Mouse (Mus musculus): Measurements from ENCODE around the gene Mrpl38. TPM values are rescaled to one million over a fixed set of nuclear protein-coding genes. Genes with fewer than 3 reads are reported as not detected.

Mrpl38 gene
- total and polyA plus RNA-seq, 2 experiments from 2014 or later: 56.7 to 63.6 TPM

DNA sequence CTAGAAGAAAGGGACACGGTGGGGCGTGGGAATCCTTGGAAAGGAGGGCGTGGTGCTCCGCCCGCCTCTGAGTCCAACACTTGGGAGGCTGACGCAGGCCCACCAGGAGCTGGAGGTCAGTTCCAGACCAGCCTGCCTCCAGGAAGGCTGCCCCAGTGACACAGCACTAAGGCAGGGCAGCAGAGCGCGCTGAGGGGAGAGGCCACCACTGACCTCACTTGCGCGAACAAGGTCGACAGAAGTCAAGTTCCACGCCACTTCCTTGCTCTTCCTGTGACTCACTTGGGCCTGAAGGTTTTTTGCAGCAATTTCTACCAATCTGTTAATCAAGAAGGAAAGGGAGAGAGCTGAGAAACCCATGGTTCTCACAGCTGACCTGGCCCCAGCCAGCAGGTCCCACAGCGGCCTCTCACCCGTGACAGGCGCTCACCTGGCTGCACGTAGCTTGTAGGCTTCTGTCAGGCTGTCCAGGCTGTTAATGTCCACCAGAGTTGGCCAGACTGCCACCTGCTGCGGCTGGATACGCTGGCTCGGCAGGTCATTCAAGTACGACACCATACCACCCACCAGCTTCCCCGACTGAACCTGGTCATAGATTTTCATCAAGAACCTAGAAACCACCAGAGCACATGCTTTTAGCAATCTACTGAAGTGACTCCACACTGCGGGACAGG lies 36.2 kb upstream of the Mrpl38 start:
- H3K27me3 ChIP-seq (ENCODE audit: insufficient read depth, low read length): no peaks in the 10 kb centered on the region
- no peak overlapping the region for H3K27ac ChIP-seq (ENCODE audit: low read depth, low read length)
- no peak for ATAC-seq
- no peak overlapping the region for H3K9ac ChIP-seq
- no peak overlapping the region for H3K4me3 ChIP-seq (ENCODE audit: low read depth, low read length)
- H3K4me1 ChIP-seq (ENCODE audit: insufficient read depth): no peaks in the 10 kb centered on the region
- no peak overlapping the region for H3K4me2 ChIP-seq (ENCODE audit: low read depth)
- 95% methylated on average over 22 of the region's 22 CpGs for WGBS
- H3K36me3 ChIP-seq (ENCODE audit: insufficient read depth): peaks cover 72% of the 10 kb centered on the region
- no peak for TF ChIP-seq CTCF (IDR thresholded peaks at IDR 0.05; ENCODE audit: low read depth)
- H3K9me3 ChIP-seq (ENCODE audit: low read length): no peaks in the 10 kb centered on the region
- no peak for DNase-seq

DNA sequence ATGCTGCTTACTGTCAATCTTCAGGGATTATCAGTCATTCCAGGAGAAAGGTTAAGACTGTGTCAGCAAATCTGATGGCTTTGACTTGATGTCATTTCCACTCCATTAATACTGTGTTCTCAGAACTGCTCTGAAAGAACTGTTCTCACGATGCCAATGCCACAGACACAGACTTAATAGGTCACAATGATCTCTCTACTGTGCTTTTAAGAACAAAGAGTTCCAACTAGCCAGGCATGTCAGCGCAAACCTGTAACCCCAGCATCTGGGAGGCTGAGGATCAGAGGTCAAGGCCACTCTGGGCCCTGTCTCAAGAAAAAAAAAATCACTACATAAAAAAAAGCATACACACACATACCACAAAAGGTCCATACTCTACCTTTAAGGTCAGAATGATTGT lies 33.3 kb upstream of the Mrpl38 start:
- no peak for TF ChIP-seq CTCF (IDR thresholded peaks at IDR 0.05; ENCODE audit: low read depth)
- peaks cover 48% of the 10 kb centered on the region for H3K36me3 ChIP-seq (ENCODE audit: insufficient read depth)
- 84% methylated on average over 2 of the region's 2 CpGs for WGBS
- H3K27ac ChIP-seq (ENCODE audit: low read depth, low read length): no peak overlapping the region
- H3K4me1 ChIP-seq (ENCODE audit: insufficient read depth): peaks cover 1% of the 10 kb centered on the region; the same call in 1 of the 2 replicates
- ATAC-seq (no peak), DNase-seq (no peak)
- H3K4me3 ChIP-seq (ENCODE audit: low read depth, low read length): no peak overlapping the region
- no peaks in the 10 kb centered on the region for H3K9me3 ChIP-seq (ENCODE audit: low read length)
- H3K27me3 ChIP-seq (ENCODE audit: insufficient read depth, low read length): no peaks in the 10 kb centered on the region
- no peak overlapping the region for H3K4me2 ChIP-seq (ENCODE audit: low read depth)
- no peak overlapping the region for H3K9ac ChIP-seq

DNA sequence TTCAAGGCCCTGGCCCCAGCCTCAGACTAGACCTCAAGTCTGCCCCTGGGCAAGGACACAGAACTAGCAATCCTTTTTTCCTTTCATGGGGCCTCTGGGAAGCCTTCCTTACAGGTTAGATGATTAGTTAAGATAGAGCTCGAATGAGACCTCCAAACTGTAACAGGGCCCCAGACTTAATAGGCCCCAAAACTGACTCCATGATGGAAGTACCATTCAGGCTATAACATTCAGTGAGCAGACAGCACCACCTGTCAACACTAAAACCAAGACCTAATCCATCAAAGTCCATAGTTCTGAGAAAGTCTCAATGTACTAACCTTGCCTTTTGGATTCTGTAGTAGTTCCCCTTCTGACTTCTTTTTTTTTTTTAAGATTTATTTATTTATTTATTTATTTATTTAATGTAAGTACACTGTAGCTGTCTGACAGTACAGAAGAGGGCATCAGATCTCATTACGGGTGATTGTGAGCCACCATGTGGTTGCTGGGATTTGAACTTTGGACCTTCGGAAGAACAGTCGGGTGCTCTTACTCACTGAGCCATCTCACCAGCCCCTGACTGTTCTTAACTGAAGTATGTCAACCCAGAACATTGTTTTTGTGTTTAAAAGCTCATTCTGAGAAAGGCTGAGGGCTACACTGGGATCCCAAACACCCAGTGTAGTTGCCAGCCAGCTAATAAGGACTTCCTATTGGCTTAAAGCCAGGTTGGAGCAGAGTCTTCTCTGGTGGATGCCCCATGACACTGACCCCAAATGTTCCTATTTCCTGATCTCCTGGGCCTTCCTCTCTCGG lies 31.5 kb upstream of the Mrpl38 start:
- H3K9me3 ChIP-seq (ENCODE audit: low read length): no peaks in the 10 kb centered on the region
- no peak overlapping the region for H3K4me3 ChIP-seq (ENCODE audit: low read depth, low read length)
- ATAC-seq (no peak), DNase-seq (no peak)
- H3K9ac ChIP-seq: no peak overlapping the region
- H3K4me1 ChIP-seq (ENCODE audit: insufficient read depth): peaks cover 8% of the 10 kb centered on the region
- H3K27ac ChIP-seq (ENCODE audit: low read depth, low read length): no peak overlapping the region
- peaks cover 32% of the 10 kb centered on the region for H3K36me3 ChIP-seq (ENCODE audit: insufficient read depth)
- no peak for TF ChIP-seq CTCF (IDR thresholded peaks at IDR 0.05; ENCODE audit: low read depth)
- H3K4me2 ChIP-seq (ENCODE audit: low read depth): no peak overlapping the region
- H3K27me3 ChIP-seq (ENCODE audit: insufficient read depth, low read length): no peaks in the 10 kb centered on the region
- 85% methylated on average over 5 of the region's 5 CpGs for WGBS

DNA sequence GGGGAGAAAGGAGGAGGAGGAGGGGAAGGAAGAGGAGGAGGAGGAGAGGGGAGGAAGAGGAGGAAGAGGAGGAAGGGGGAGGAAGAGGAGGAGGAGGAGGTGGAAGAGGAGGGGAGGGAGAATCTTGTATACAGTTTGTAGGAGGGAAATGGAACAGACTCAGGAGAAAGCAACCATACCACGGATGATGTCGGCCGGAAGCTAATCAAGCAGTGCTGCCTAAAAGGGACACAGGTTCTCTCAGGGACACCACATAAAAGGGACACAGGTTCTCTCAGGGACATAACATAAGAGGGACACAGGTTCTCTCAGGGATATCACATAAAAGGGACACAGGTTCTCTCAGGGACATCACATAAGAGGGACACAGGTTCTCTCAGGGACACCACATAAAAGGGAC lies 30.5 kb upstream of the Mrpl38 start:
- Histone ChIP-seq H3K4me2 (ENCODE audit: low read depth) (no peak overlapping the region), H3K9me3 (ENCODE audit: low read length) (no peaks in the 10 kb centered on the region), H3K27me3 (ENCODE audit: insufficient read depth, low read length) (no peaks in the 10 kb centered on the region), H3K36me3 (ENCODE audit: insufficient read depth) (peaks cover 29% of the 10 kb centered on the region), H3K27ac (ENCODE audit: low read depth, low read length) (no peak overlapping the region), H3K9ac (no peak overlapping the region), H3K4me1 (ENCODE audit: insufficient read depth) (peaks cover 8% of the 10 kb centered on the region), H3K4me3 (ENCODE audit: low read depth, low read length) (no peak overlapping the region)
- DNase-seq (no peak), ATAC-seq (no peak)
- TF ChIP-seq CTCF (IDR thresholded peaks at IDR 0.05; ENCODE audit: low read depth): no peak
- 86% methylated on average over 3 of the region's 3 CpGs for WGBS

DNA sequence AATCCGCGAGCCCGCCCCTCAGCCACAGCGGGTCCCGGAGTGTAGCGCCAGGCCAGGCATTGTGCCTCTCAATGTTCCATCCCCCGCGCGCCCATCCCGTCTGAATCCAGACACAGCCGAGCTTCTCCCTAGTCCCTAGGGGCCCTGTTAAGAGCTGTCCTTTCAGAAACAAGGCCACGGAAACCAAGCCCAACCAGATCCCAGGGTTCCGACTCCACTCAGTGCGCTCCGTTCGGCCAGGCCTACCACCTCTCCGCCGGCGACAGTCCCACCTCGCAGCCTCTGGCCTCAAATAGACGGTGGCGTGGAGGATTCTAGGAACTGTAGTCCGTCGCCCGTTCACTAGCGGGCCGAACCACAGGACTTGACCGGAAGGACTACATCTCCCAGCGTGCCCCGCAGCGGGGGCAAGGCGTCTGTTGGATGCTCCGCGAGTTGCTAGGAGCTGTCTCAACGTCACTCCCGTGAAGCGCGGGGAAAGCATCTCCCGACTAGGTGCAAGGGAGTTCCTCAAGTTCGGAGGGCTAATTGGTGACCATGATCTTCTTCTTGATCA lies 29.3 kb upstream of the Mrpl38 start, which contains the start of gene Fbf1:
Gene Fbf1 (minus strand): TSS at position 283 of the 556 bp plus-strand sequence.
- no peaks in the 10 kb centered on the region for H3K9me3 ChIP-seq (ENCODE audit: low read length)
- TF ChIP-seq CTCF (IDR thresholded peaks at IDR 0.05; ENCODE audit: low read depth): no peak
- peaks cover 20% of the 10 kb centered on the region for H3K36me3 ChIP-seq (ENCODE audit: insufficient read depth)
- peak within 1 kb of the TSS; percentile 65 for H3K4me3 ChIP-seq (ENCODE audit: low read depth, low read length)
- WGBS: 1% methylated on average over 40 of the region's 40 CpGs
- peak; percentile 97 for DNase-seq
- H3K4me2 ChIP-seq (ENCODE audit: low read depth): peak within 1 kb of the TSS; percentile 67
- peak within 1 kb of the TSS; percentile 80 for H3K9ac ChIP-seq
- ATAC-seq: peak; percentile 98
- H3K27me3 ChIP-seq (ENCODE audit: insufficient read depth, low read length): no peaks in the 10 kb centered on the region
- H3K4me1 ChIP-seq (ENCODE audit: insufficient read depth): peaks cover 8% of the 10 kb centered on the region
- peak within 1 kb of the TSS; percentile 88 for H3K27ac ChIP-seq (ENCODE audit: low read depth, low read length)

DNA sequence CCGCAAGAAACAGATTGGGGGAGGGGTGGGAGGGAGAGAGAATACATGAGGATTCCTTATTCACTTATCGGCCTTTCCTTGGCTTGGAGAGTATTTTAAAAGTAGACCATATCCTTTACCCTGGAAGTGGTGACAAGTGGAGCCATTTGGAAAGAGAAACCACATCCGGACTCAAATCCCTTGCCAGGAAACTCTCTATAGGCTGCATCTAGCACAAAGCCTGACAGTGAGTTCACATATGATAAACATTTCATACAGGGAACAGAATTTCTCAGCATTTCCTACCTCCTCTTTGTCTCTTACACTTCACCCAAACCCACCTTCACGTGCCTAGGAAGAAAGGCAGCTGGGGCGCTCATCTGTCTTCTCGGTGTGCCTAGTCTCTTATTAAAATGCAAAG lies 28.6 kb upstream of the Mrpl38 start:
- Histone ChIP-seq H3K27ac (ENCODE audit: low read depth, low read length) (peak overlapping the region; percentile 88), H3K9me3 (ENCODE audit: low read length) (no peaks in the 10 kb centered on the region), H3K4me1 (ENCODE audit: insufficient read depth) (peaks cover 10% of the 10 kb centered on the region), H3K36me3 (ENCODE audit: insufficient read depth) (peaks cover 12% of the 10 kb centered on the region), H3K9ac (peak overlapping the region; percentile 80), H3K27me3 (ENCODE audit: insufficient read depth, low read length) (no peaks in the 10 kb centered on the region), H3K4me3 (ENCODE audit: low read depth, low read length) (peak overlapping the region; percentile 65), H3K4me2 (ENCODE audit: low read depth) (peak overlapping the region; percentile 67)
- WGBS: 5% methylated on average over 6 of the region's 6 CpGs
- no peak for ATAC-seq
- DNase-seq: peak; percentile 66
- no peak for TF ChIP-seq CTCF (IDR thresholded peaks at IDR 0.05; ENCODE audit: low read depth)

DNA sequence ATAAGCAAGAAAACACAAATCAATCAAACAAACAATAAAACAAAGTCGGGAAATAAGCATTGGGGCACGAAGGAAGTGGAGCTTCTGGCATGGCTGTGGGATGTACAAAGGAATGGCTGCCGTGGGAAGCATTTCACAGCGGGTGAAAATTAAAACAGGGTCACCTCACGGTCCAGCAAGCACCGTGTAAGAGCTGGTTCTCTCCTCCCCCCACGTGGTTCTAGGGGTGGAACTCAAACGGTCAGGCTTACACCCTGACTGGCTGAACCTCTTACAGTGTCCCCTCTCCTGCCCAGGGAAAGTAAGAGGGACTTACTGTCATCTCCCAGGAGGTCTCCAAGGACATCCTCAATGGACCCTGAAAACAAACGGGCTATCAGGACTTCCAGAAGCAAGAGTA lies 24.3 kb upstream of the Mrpl38 start:
- 20% methylated on average over 9 of the region's 9 CpGs for WGBS
- no peak for TF ChIP-seq CTCF (IDR thresholded peaks at IDR 0.05; ENCODE audit: low read depth)
- Histone ChIP-seq H3K36me3 (ENCODE audit: insufficient read depth) (peaks cover 41% of the 10 kb centered on the region), H3K27ac (ENCODE audit: low read depth, low read length) (no peak overlapping the region), H3K4me2 (ENCODE audit: low read depth) (no peak overlapping the region), H3K4me1 (ENCODE audit: insufficient read depth) (peaks cover 12% of the 10 kb centered on the region), H3K9ac (no peak overlapping the region), H3K4me3 (ENCODE audit: low read depth, low read length) (no peak overlapping the region), H3K27me3 (ENCODE audit: insufficient read depth, low read length) (no peaks in the 10 kb centered on the region), H3K9me3 (ENCODE audit: low read length) (no peaks in the 10 kb centered on the region)
- ATAC-seq (no peak), DNase-seq (no peak)

Measured in forebrain, postnatal 0 days (tissue).